ENCODE assay signal across 7 mouse cellular contexts in genomic region chr2:84827283-84827920, GRCm38 (mm10). TPM values are rescaled to one million over a fixed set of nuclear protein-coding genes. Genes with fewer than 3 reads are reported as not detected.
DNase-seq lines count a peak whose midpoint lies in the region; ATAC-seq and TF ChIP-seq lines count a peak whose summit lies in the region.

No protein-coding gene starts in this region.

- peak overlapping the region; percentile 88 for H3K4me2 ChIP-seq in heart, embryonic 16.5 days (ENCODE audit: low read depth, low read length)
- peak overlapping the region; percentile 94 for H3K4me2 ChIP-seq in limb, embryonic 11.5 days (ENCODE audit: low read depth, severe bottlenecking)
- H3K4me2 ChIP-seq in neural tube, embryonic 13.5 days: peak overlapping the region; percentile 99

- H3K27me3 ChIP-seq in E14TG2a.4 (ENCODE audit: insufficient read depth, low read length): peaks cover 12% of the 10 kb centered on the region
- H3K27me3 ChIP-seq in heart, embryonic 16.5 days (ENCODE audit: control insufficient read depth, insufficient read depth, low read length): no peaks in the 10 kb centered on the region
- no peaks in the 10 kb centered on the region for H3K27me3 ChIP-seq in limb, embryonic 11.5 days (ENCODE audit: control insufficient read depth, insufficient read depth, low read length)
- no peaks in the 10 kb centered on the region for H3K27me3 ChIP-seq in neural tube, embryonic 13.5 days

- no peak for TF ChIP-seq CTCF in E14TG2a.4 (conservative IDR thresholded peaks at IDR 0.05; ENCODE audit: low read length)

- H3K27ac ChIP-seq in heart, embryonic 16.5 days (ENCODE audit: low read length): peak overlapping the region; percentile 82
- no peak overlapping the region; the same call in 1 of the 2 replicates for H3K27ac ChIP-seq in limb, embryonic 11.5 days (replicated peaks; ENCODE audit: low read depth, low read length)
- H3K27ac ChIP-seq in neural tube, embryonic 13.5 days (replicated peaks): no peak overlapping the region

- peaks cover 30% of the 10 kb centered on the region for H3K36me3 ChIP-seq in E14TG2a.4 (ENCODE audit: insufficient read depth, low read length)
- H3K36me3 ChIP-seq in heart, embryonic 16.5 days (ENCODE audit: control insufficient read depth, insufficient read depth): peaks cover 8% of the 10 kb centered on the region
- H3K36me3 ChIP-seq in limb, embryonic 11.5 days (ENCODE audit: control insufficient read depth, insufficient read depth, low read length): peaks cover 2% of the 10 kb centered on the region; the same call in 1 of the 2 replicates
- peaks cover 11% of the 10 kb centered on the region for H3K36me3 ChIP-seq in neural tube, embryonic 13.5 days

- ATAC-seq in heart, embryonic 16.5 days (replicated peaks; ENCODE audit: extremely low read depth, insufficient read depth, low FRiP score): peak; percentile 39
- peak; percentile 10; the same call in 1 of the 2 replicates for ATAC-seq in limb, embryonic 11.5 days (ENCODE audit: insufficient number of reproducible peaks, low FRiP score, low TSS enrichment, low read depth)
- peak; percentile 54 for ATAC-seq in neural tube, embryonic 13.5 days (ENCODE audit: low read depth)

- WGBS in heart, embryonic 16.5 days: under 1% methylated on average over 29 of the region's 29 CpGs
- WGBS in limb, embryonic 11.5 days: under 1% methylated on average over 29 of the region's 29 CpGs
- WGBS in neural tube, embryonic 13.5 days: under 1% methylated on average over 29 of the region's 29 CpGs

- peak overlapping the region; percentile 99 for H3K4me3 ChIP-seq in E14TG2a.4 (replicated peaks; ENCODE audit: low read length)
- peak overlapping the region; percentile 74 for H3K4me3 ChIP-seq in heart, embryonic 16.5 days (ENCODE audit: low read length)
- peak overlapping the region; percentile 84 for H3K4me3 ChIP-seq in limb, embryonic 11.5 days (ENCODE audit: low read depth, low read length)
- peak overlapping the region; percentile 80 for H3K4me3 ChIP-seq in neural tube, embryonic 13.5 days

- no peaks in the 10 kb centered on the region for H3K9me3 ChIP-seq in E14TG2a.4 (ENCODE audit: low read length)
- no peaks in the 10 kb centered on the region for H3K9me3 ChIP-seq in heart, embryonic 16.5 days (replicated peaks; ENCODE audit: control insufficient read depth, low read length)
- no peaks in the 10 kb centered on the region for H3K9me3 ChIP-seq in limb, embryonic 11.5 days (ENCODE audit: control insufficient read depth, low read length)
- no peaks in the 10 kb centered on the region for H3K9me3 ChIP-seq in neural tube, embryonic 13.5 days

- peak overlapping the region; percentile 80 for H3K9ac ChIP-seq in heart, embryonic 16.5 days (ENCODE audit: low read length)
- H3K9ac ChIP-seq in limb, embryonic 11.5 days (ENCODE audit: low read length): peak overlapping the region; percentile 62
- H3K9ac ChIP-seq in neural tube, embryonic 13.5 days: peak overlapping the region; percentile 80

- peaks cover 34% of the 10 kb centered on the region for H3K4me1 ChIP-seq in E14TG2a.4 (replicated peaks; ENCODE audit: low read depth, low read length)
- peaks cover 19% of the 10 kb centered on the region for H3K4me1 ChIP-seq in heart, embryonic 16.5 days (ENCODE audit: control insufficient read depth, insufficient read depth, low read length)
- H3K4me1 ChIP-seq in limb, embryonic 11.5 days (ENCODE audit: control insufficient read depth, insufficient read depth, low read length): peaks cover 5% of the 10 kb centered on the region; the same call in 1 of the 2 replicates
- H3K4me1 ChIP-seq in neural tube, embryonic 13.5 days (replicated peaks): peaks cover 17% of the 10 kb centered on the region

- peak; percentile 72 for DNase-seq in 416B (ENCODE audit: low read depth)
- peak; percentile 28 to 30 for DNase-seq in cerebellum, postnatal 10 days
- DNase-seq in limb, embryonic 11.5 days (ENCODE audit: low spot score): no peak
- no peak for DNase-seq in right cerebral cortex, postnatal 14 days

RNA-seq across cellular contexts. Expression of gene Timm10, which starts 0.6 kb away (rescaled TPM):
- polyA plus RNA-seq in heart, embryonic 16.5 days (2015; fragmentation: Nextera tagmentation; extraction: Ambion mirVana): 92.9 and 97.9 TPM in 2 replicates
- 46.9 and 53.6 TPM in 2 replicates for polyA plus RNA-seq in limb, embryonic 11.5 days (2014; fragmentation: Nextera tagmentation; extraction: Ambion mirVana)
- 52.9 and 56.0 TPM in 2 replicates for polyA plus RNA-seq in neural tube, embryonic 13.5 days (2015; fragmentation: Nextera tagmentation; extraction: Ambion mirVana)

RNA-seq across cellular contexts. Expression of gene Smtnl1, which starts 5.0 kb away (rescaled TPM):
- 0.21 and 0.24 TPM in 2 replicates for polyA plus RNA-seq in heart, embryonic 16.5 days (2015; fragmentation: Nextera tagmentation; extraction: Ambion mirVana)
- 0.10 and 0.32 TPM in 2 replicates for polyA plus RNA-seq in limb, embryonic 11.5 days (2014; fragmentation: Nextera tagmentation; extraction: Ambion mirVana)
- polyA plus RNA-seq in neural tube, embryonic 13.5 days (2015; fragmentation: Nextera tagmentation; extraction: Ambion mirVana): 0.17 TPM in 1 of 2 replicates, not detected in the other

RNA-seq across cellular contexts. Expression of gene Slc43a1, which starts 11.2 kb away (rescaled TPM):
- 8.0 and 8.7 TPM in 2 replicates for polyA plus RNA-seq in heart, embryonic 16.5 days (2015; fragmentation: Nextera tagmentation; extraction: Ambion mirVana)
- 36.0 and 37.8 TPM in 2 replicates for polyA plus RNA-seq in limb, embryonic 11.5 days (2014; fragmentation: Nextera tagmentation; extraction: Ambion mirVana)
- 2.4 and 3.3 TPM in 2 replicates for polyA plus RNA-seq in neural tube, embryonic 13.5 days (2015; fragmentation: Nextera tagmentation; extraction: Ambion mirVana)

RNA-seq across cellular contexts. Expression of gene Ube2l6, which starts 28.8 kb away (rescaled TPM):
- 102 and 110 TPM in 2 replicates for polyA plus RNA-seq in heart, embryonic 16.5 days (2015; fragmentation: Nextera tagmentation; extraction: Ambion mirVana)
- polyA plus RNA-seq in limb, embryonic 11.5 days (2014; fragmentation: Nextera tagmentation; extraction: Ambion mirVana): 21.9 and 23.3 TPM in 2 replicates
- 17.4 and 18.3 TPM in 2 replicates for polyA plus RNA-seq in neural tube, embryonic 13.5 days (2015; fragmentation: Nextera tagmentation; extraction: Ambion mirVana)

RNA-seq across cellular contexts. Expression of gene Serping1, which starts 52.2 kb away (rescaled TPM):
- polyA plus RNA-seq in heart, embryonic 16.5 days (2015; fragmentation: Nextera tagmentation; extraction: Ambion mirVana): 44.6 and 51.2 TPM in 2 replicates
- 12.4 and 13.3 TPM in 2 replicates for polyA plus RNA-seq in limb, embryonic 11.5 days (2014; fragmentation: Nextera tagmentation; extraction: Ambion mirVana)
- 36.2 and 37.0 TPM in 2 replicates for polyA plus RNA-seq in neural tube, embryonic 13.5 days (2015; fragmentation: Nextera tagmentation; extraction: Ambion mirVana)

Comparison
In these comparisons a context has a peak if more than half of its experiments do, and no peak if none do; other contexts are left out.
1. DNase-seq: peak in 416B (single experiment) and cerebellum, postnatal 10 days (2 of 2); none in limb, embryonic 11.5 days (single experiment) and right cerebral cortex, postnatal 14 days (single experiment).
2. Peak in every context shown above with its lines, with median percentiles within 50 percentile points of each other: H3K4me3 ChIP-seq, ATAC-seq, H3K4me2 ChIP-seq and H3K9ac ChIP-seq.